Mouse (Mus musculus): ENCODE results near the gene Gja4.
A peak's percentile ranks its signal among the peaks of the same experiment; 100 is the strongest.

Gene Gja4

GRCm38 (mm10) chr4:127313861-127314260 lies at the start of gene Gja4:
Gene Gja4, minus strand, starts transcription at chr4:127314039.
- peak; percentile 73 for DNase-seq

GRCm38 (mm10) chr4:127363331-127363730 lies 49.5 kb upstream of the Gja4 start:
- no peak for DNase-seq

GRCm38 (mm10) chr4:127362520-127362919 lies 48.7 kb upstream of the Gja4 start:
- no peak for DNase-seq

GRCm38 (mm10) chr4:127358018-127358417 lies 44.2 kb upstream of the Gja4 start, which contains the start of gene Gjb5:
Gene Gjb5, minus strand, starts transcription at chr4:127358181.
- DNase-seq = no peak

GRCm38 (mm10) chr4:127354506-127355485 lies 41.0 kb upstream of the Gja4 start:
- no peak for DNase-seq

- no peak for DNase-seq
Measured at GRCm38 (mm10) chr4:127353951-127354438, 40.2 kb upstream of the Gja4 start, which contains the start of gene Gjb4. Gene Gjb4, minus strand, starts transcription at chr4:127354081.

- no peak for DNase-seq
Measured at GRCm38 (mm10) chr4:127352594-127352993, 38.8 kb upstream of the Gja4 start.

- DNase-seq = no peak
Measured at GRCm38 (mm10) chr4:127349560-127350300, 35.9 kb upstream of the Gja4 start.

- no peak for DNase-seq
Measured at GRCm38 (mm10) chr4:127345000-127345399, 31.2 kb upstream of the Gja4 start.

GRCm38 (mm10) chr4:127341372-127341771 lies 27.5 kb upstream of the Gja4 start:
- DNase-seq = no peak

GRCm38 (mm10) chr4:127337668-127338067 lies 23.8 kb upstream of the Gja4 start:
- DNase-seq = no peak

- DNase-seq = no peak
Measured at GRCm38 (mm10) chr4:127334870-127335504, 21.1 kb upstream of the Gja4 start.

GRCm38 (mm10) chr4:127331171-127331570 lies 17.3 kb upstream of the Gja4 start:
- no peak for DNase-seq

GRCm38 (mm10) chr4:127330181-127331100 lies 16.6 kb upstream of the Gja4 start, which contains the start of gene Gjb3:
Gene Gjb3, minus strand, starts transcription at chr4:127330844.
- no peak for DNase-seq

GRCm38 (mm10) chr4:127329751-127330150 lies 15.9 kb upstream of the Gja4 start:
- no peak for DNase-seq

- DNase-seq = no peak
Measured at GRCm38 (mm10) chr4:127329046-127329445, 15.2 kb upstream of the Gja4 start.

GRCm38 (mm10) chr4:127328378-127328777 lies 14.5 kb upstream of the Gja4 start:
- no peak for DNase-seq

GRCm38 (mm10) chr4:127327749-127328148 lies 13.9 kb upstream of the Gja4 start:
- DNase-seq = no peak

- no peak for DNase-seq
Measured at GRCm38 (mm10) chr4:127327258-127327657, 13.4 kb upstream of the Gja4 start.

- no peak for DNase-seq
Measured at GRCm38 (mm10) chr4:127325276-127325675, 11.4 kb upstream of the Gja4 start.

- peak; percentile 81 for DNase-seq
Measured at GRCm38 (mm10) chr4:127324759-127325158, 10.9 kb upstream of the Gja4 start.

- DNase-seq = no peak
Measured at GRCm38 (mm10) chr4:127324296-127324695, 10.5 kb upstream of the Gja4 start.
